Mouse (Mus musculus) liver, embryonic 14.5 days (tissue): ENCODE data around the gene Fgfr2.

Experiments used
- CTCF ChIP-seq: IDR thresholded peaks from 2 replicates; pipeline ENCODE4 v1.5.1; 2016; ENCODE audit warnings: antibody characterized with exemption, low read depth, control low read depth
- EP300 ChIP-seq: IDR thresholded peaks from 2 replicates; pipeline ENCODE4 v1.6.1; 2016; ENCODE audit warnings: antibody characterized with exemption, low read depth

GRCm38 (mm10) chr7:130834299-130834698, 2288.9 kb downstream of the Fgfr2 start:
- TF ChIP-seq CTCF = no peak
- no peak for TF ChIP-seq EP300
